Mouse (Mus musculus) layer of hippocampus, postnatal 36 days (tissue): ENCODE measurements around the gene Trim44. TPM values are rescaled to one million over a fixed set of nuclear protein-coding genes. Genes with fewer than 3 reads are reported as not detected.

ENCODE experiments used
- DNase-seq, 2 experiments: peaks; one replicate each; pipeline ENCODE4 v3.0.0; 2022
- total RNA-seq, 2 experiments: library from RNA; stranded (reverse); gene quantifications; 2 replicates each; pipeline ENCODE4 v1.2.3; 2021

The Trim44 gene
- 100 to 1,000 TPM; 169 to 173 TPM for total RNA-seq

DNA sequence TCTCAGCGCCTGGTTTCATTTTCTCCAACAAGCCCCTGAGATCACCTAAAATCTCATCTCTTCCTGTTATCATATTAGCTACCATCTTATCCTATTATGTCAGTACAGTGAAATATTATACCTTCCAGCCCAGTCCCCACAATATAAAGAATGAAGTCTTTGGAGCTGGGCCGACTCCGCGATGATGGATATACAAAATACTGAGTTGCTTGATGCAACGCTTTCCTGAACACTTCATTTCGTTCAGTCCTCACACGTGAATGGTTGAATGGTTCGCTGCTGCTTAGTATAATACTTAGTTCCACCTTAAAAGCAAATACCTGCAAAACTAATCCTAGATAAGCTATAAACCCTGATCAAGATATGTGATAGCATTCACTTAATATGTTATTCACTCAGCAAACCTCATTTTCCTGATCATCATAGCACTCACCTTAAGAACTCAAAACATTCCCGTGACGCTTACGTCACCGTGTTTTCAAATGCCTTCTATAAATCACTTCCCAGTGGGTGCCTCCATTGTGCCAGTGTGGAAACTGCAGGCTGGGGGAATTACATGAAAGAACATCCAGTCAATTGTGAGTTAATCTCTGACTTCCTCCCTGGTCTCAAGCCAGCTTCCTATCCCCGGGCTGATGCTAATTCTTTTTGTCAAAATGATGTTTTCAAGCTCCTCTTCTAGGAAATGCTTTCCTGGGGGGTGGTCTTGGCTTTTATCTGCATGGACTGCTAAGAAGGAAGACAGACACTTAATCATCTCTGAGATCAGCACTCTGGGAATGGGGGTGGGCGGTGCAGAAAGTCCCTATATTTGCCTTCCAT is at the start of gene Trim44:
Trim44 (minus strand) TSS at position 466 of the 822 bp plus-strand sequence.
- DNase-seq: no peak

DNA sequence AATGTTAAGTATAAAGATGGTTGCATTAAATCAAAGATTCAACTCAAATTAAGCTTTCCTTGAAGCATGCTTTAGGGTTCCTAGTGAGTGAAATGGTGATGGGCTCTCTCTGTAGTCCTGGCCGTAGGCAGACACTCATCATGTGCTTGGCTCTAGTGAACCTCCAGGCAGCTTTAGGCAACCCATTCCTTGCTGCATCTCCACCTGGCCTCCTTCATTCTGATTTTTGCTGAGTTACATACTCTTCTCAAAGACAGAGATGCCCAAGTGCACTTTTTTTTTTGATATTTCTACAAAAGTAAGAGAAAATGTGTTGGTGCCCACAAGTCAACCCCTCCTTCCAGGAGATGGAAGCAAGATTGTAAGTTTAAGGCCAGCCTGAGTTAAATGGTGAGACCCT is 47.5 kb upstream of the Trim44 start:
- no peak for DNase-seq

DNA sequence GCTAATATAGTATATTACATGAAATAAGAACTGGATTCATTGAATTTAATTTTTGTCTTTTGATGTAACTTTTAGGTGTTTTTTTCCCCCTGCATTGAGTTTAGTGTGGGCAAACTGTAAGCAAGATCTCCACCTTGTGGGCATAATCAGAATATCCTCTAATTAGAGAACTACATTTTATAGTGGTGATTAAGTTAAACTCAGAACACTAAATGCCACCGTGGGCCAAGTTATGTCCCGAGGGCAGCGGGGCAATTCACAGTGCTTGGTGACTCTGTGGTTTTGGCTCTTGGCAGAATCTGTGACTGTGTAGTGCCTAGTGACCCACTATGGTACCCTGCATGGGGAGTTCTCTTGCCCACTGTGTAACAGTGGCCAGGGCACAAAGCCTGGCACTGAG is 45.8 kb upstream of the Trim44 start:
- no peak for DNase-seq

DNA sequence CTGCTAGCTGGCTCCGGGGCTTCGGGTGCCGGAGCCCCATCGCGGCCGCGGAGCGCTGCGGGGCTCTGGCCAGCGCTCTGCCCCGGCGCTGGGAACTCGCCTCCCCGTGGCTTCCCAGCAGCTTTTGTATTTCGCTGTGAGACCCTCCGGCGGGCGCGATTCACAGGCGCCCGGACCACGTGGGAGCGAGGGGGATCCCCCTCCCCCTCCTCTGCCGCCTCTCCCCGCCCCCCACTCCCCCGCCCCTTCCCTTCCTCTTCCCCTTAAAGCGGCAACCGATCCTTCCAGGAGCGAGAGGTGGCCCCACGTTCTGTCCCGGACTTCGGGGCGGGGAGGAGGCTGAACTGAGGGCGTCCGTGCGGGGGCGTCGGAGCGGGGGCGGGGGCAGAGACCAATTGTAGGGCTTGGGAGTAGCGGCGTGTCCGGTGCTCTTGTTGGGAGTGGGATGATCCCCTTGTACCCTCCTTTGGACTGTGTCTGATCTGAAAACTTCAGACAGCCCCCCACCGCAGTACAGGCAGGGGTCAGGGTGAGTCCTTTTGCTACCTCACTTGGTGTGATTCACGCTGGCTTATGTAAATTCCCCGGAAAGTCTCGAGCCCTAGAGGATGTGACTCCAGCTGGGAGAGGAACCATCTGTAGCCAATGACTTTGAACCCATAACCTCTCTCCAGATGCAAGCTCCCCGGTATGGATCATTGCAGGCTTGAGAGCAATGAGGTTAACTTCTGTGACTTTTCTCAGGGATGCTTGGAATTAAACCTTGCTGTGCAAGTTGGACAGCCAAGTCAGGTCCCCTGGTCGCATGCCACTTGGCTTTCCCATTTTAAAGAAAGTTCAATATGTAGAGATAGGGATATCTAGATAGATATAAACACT is 44.3 kb upstream of the Trim44 start, which contains the start of gene Fjx1:
Fjx1 (minus strand) TSS at position 829 of the 879 bp plus-strand sequence.
- peak; percentile 6 to 9 for DNase-seq

DNA sequence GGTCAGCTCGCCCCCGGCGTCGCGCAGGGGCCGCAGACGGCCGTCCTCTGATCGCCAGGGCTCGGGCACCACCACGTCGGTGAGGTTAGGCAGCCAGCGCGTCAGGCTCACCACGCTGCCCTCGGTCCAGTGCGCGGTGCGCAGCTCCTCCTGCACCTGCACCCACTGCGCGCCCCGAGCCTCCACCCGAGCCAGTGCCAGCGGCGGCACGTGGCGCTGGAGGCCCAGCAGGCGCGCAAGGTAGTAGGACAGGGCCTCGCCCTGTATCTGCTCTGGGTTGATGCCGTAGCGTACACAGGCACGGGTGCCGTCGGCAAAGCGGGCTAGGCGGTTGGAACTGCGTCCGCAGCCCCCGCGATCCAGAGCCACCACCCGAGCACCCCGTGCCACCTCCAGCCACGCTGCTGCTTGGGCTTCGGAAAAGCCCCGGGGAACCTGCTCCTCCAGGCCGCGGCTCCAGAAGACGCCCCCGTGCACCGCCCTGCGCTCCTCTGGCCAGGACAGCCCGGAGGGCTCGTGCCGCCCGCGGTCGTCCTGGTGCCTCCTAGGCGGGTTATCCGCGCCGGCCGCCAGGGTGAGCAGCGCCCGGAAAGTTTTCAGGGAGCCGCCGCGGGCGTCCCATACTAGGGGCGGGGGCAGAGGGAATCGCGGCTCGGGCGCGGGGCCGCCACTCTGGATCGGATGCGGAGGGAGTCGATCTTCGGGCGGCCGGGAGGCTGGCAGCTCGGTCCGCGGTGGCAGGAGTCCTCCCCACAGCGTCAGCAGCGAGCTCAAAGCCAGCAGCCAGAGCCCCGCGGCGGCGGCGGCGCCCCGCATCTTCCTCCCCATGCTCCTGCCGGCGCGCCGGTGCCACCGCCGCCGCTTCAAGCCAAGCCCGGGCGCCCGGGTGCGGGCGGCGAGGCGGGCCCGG is 43.4 kb upstream of the Trim44 start:
- DNase-seq: peak; percentile 66 to 70

DNA sequence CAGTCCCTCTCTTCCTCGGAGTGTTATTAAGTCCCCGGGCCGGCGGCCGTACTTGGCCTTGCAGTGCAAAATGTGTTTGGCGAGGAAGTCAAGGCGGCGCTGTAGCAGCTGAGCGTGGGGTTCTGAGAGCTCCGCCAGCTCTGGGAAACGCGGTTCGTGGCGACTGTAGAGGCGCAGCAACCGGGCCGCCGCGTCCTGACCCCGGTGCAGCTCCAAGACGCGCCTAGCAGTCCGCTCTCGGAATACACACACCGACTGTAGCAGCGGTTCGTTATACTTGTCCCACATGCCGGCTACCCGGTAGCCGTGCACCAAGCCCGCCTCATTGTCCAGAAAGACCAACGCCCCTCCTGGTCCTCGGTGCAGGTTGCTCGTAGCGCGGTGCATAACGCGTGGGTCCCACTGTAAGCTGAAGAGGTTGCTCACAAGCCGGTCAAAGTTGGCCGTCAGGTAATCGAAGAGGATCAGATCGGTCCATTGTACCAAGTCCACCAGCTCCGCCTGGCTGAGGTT is 42.7 kb upstream of the Trim44 start:
- DNase-seq: peak; percentile 66 to 68

DNA sequence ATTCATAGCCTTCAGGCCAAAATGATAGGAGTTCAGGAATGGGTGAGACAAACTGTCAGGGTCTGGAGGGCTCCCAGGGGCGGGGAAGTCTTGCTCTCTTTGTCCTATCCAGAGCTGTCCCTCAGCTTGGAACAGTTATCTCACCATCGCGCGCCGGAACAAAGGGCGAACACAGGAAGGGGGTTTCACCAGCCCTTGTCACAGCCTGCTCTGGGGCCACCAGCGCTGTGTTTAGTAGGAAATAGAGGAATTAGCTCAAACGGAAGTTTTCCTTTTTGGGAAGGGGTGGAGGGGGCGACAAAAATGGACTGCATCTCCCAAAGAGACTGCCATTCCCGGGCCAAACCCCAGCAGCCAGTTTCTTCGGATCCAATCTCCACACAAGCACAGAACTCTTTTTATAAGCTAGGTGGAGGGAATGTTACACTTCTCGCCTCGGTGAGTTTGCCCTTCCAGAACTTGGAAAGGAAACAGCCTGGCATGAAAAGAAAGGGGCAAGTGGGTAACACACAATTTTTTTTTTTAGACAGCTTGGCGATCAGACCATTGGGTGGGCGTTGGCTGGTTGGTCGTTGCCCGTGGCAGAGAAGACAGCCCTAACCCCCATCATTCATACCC is 42.1 kb upstream of the Trim44 start:
- peak; percentile 11 to 16 for DNase-seq

DNA sequence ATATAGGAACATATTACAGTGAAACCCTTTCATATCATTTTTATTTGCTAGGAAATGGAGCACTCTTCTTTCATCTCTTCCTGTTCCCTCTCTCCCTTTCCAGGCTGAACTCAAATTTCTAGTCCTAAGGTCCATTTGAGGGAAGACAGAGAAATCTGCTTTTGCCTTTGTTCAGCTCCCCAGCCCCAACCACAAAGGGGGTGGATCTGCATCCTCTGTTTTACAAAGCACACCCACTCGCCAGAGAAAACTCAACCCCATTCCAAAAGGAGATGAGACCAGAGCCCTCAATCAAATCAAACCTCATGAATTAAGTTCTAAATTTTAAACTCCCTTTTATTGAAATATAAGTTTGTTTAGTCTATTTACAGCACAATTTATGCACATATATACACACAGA is 41.4 kb upstream of the Trim44 start:
- no peak for DNase-seq

DNA sequence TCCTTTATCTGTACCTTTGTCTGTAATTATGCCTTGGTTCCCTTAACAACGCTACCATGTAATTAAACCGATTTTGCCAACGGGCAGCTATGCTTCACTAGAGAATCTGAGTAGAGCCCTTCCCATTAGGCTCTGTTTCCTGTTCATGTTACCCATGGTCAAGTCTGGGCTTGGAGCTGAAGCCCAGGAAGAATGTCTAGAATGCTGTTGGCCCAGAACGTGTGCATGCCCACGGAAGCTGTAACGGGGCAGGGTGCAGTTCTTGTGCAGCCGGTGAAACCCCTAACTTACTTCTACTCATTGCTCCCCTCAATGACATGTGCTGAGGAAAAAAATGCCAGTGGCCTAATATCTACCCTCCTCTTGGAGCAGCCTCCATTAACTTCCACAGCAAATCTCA is 40.2 kb upstream of the Trim44 start:
- no peak for DNase-seq

DNA sequence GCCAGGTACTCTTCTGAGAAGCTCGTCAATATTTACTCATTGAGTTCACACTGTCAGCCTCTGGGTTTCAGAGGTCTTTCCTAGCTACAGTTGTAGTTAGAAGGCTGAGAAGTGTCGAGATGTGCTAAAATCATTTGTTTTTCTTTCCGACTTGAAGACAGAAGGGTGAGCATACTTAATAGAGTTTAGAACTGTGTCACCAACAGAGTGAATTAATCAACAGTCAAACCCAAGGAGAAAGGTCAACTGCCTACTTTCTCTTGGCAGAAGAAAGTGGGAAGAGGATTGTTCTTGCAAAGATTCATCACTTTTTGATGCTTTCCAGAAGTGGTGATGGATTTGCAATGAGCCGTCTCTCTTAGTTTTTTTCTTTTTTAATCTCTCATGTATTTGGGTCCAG is 39.2 kb upstream of the Trim44 start:
- no peak for DNase-seq

DNA sequence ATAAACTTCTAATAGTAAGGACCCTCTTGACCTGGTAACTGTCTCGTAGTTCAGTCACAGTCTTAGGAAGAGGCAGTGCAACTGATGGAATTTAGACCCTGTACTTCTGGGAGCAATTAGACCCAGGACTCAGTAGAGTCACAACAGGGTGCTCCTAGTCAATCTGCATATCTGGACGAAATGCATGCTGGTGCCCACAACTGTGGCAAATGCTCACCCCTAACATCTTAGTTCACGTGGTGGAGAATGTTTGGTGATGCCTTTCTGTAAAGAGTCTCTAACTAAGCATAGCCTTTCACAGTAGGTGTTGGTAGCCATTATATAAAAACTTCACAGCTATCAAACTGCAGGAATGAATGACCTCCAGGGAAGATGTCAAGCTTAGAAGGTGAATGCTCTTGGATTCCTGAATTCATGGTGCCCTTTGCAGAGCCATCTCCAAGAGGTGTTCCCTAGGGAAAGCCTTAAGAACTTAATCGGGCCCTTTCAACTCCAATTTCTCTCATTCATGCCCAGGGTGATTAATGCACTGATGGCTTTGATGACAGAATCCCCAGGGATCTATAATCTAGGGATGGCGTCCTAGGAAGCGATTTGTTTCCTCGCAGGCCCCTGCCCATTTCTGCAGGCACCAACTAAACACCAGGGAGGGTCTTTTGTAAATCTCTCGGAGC is 29.9 kb upstream of the Trim44 start:
- no peak for DNase-seq

DNA sequence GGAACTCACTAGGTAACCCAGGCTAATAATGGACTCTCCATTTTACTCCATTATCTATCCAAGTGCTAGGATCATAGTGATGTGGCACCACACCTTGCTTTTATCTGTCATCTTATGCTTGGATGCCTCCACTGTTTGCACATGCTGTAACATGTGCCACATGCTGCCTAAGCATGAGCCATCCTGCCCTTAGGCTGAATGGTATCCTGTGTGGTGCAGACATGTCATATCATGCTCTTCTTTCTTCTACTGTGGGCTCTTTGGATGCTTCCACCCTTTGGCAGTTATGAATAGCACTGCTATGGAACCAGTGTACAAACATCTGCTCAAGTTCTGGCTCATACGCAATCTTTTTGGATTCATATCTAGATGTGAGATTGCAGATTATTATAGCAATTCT is 26.3 kb upstream of the Trim44 start:
- DNase-seq: no peak

DNA sequence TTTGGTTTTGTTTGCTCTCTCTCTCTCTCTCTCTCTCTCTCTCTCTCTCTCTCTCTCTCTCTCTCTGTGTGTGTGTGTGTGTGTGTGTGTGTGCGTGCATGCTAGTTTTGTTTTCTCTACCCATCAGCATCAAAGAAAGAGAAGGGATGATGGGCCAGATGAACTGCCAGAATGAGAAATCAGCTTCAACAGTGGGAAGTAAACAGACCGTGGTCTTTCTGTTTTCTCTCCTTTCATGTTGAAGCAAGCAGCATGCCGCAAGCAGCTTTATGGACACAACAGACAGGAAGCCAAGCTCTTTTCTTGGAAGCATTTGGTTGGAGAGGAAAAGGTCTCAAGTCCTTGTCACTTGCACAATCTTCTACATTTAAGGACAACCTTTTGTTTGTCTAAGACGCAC is 23.5 kb upstream of the Trim44 start:
- DNase-seq: no peak

DNA sequence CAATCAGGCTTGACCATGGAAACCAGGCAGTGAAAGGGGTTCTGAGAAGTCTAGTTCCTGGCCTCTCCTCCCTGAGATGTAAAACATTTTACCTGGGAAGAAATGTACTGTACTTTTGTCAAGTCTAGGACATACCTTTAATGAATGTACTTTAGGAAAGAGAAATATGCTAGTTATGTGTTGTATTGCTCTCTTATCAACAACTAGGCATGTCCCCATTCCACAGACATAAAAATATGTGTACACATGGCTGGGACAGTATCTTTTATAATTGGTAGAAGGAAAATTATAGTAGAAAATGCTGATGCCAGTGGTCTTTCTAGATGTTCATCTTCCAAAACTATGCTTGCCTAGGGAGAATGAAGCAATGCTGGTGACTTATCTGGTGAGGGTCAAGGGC is 20.3 kb upstream of the Trim44 start:
- no peak for DNase-seq

DNA sequence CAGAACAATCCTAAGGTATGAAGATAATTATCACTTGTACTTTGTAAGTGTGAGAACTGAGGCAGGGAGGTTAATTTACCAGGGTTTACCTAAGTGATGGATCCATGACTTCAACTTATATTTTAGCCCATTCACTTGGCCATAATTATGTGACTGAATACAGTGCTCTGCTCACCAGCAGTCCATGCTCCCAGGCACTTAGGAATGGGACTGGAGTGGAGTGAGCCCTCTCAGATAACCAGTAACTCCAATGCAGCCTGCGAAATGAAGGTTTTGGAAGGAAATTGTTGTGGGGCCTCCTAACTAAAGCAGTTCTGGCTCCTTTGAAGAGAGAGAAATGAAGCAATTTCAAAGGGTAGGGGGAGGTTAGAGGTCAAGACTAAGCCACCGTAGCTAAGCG is 18.8 kb upstream of the Trim44 start:
- no peak for DNase-seq

DNA sequence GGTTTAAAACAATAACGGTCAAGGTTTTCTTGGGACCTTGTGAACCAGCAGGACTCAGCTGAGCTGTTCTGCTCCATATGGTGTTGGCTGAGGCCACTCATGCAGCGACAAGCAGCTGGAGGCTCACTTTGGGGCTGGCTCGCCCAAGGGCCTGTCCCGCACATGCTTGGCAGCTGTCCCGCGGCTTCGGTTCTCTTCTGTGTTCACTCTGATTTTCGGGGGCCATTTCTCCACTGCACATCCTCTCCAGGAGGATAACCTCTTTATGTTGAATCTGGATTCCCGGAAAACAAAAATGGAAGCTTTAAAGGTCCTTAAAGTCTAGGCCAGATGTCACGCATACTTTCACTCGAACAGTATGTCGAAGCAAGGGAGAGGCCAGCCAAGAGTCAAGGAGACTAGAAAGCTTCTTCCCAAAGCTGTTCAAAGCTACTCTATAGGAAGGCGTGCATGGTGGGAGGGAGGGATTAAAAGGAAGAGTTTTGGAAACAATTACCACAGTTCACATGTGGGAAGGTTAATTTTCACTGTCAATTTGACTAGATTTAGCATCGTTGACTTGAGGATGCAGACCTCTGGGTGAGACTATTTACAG is 8.6 kb upstream of the Trim44 start:
- no peak for DNase-seq

DNA sequence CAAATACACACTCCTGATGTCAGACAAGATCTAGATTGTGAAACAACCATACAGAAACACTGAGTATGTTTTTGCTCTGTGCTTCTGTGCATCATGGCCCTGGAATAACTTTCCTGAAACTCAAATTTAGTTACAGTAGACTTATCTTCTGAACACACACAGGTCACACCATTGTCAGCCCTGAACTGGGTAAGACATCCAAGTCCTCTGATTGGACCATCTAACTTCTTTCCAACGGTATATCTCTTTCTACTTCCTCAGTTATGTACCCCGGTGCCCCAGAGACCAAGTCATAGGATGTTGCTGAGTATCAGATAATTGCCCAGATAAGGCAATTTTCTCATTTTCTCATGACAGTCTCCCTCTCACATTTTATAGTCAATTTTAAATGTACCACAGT is 5.1 kb upstream of the Trim44 start:
- no peak for DNase-seq

DNA sequence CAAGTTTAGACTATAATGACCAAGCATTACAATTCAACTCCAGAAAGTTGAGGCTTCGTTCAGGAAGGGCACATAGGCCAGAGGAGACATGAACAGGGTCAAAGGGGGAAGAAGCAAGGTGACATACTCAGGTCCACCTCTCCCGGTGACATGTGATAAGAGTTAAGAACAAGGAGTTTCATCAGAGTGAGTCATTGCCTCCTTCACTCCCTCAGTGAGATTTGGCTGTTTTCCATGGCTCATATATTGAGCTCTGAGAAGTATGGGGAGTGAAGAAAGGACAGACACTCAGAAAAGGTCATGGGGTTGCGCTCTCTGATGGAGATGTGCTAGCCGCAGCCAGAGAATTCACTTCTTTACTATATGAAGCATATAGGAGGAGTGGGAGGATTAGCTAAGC is 3.0 kb upstream of the Trim44 start:
- no peak for DNase-seq

DNA sequence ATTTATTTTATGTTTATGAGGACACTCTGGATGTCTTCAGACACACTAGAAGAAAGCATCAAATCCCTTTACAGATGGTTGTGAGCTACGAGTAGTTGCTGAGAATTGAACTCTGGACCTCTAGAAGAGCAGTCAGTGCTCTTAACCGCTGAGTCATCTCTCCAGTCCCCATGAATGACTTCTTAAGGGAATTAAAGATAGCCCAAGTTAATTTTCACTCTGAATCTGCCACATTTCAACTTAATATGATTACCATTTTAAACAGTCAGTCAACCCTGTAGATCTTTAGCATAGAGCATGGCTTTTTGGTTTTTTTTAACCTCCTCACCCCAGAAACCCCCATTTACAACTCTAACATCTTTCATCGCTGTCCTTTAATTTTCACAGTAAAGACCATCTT is 2.1 kb upstream of the Trim44 start:
- DNase-seq: no peak
